Mouse (Mus musculus): ENCODE data around the gene Btg2.

GRCm38 (mm10) chr1:134101593-134101992, 22.7 kb upstream of the Btg2 start:
- TF ChIP-seq CTCF (IDR thresholded peaks at IDR 0.05; ENCODE audit: control insufficient read depth, insufficient read depth, insufficient read length), result no peak
- TF ChIP-seq CEBPB (IDR thresholded peaks at IDR 0.05; ENCODE audit: low read depth), result no peak
- no peak for TF ChIP-seq USF1 (IDR thresholded peaks at IDR 0.05; ENCODE audit: low read depth)
- no peak for TF ChIP-seq MYOG (IDR thresholded peaks at IDR 0.05; ENCODE audit: control insufficient read depth, extremely low read depth, insufficient read length)
- TF ChIP-seq MAX (IDR thresholded peaks at IDR 0.05), result no peak
